Mouse (Mus musculus) midbrain, embryonic 16.5 days (tissue): ENCODE measurements around the gene Wdfy3. TPM values are rescaled to one million over a fixed set of nuclear protein-coding genes. Genes with fewer than 3 reads are reported as not detected.

ENCODE experiments used
- ATAC-seq: fragments of 200-750 bp; cut with Nextera tagmentation; 2 replicates; pipeline ENCODE4 v1.8.0; 2017; ENCODE audit warnings: moderate TSS enrichment
- H3K27ac ChIP-seq: fragments of 300-500 bp; sonication (generic); 2 replicates; pipeline ENCODE4 v1.5.1; 2014; ENCODE audit warnings: mild to moderate bottlenecking, low read length, mixed read lengths
- H3K27me3 ChIP-seq: fragments of 300-500 bp; sonication (generic); 2 replicates; pipeline ENCODE4 v1.6.1; 2014; ENCODE audit warnings: low read depth, low read length, mixed read lengths; ENCODE audit not compliant: control insufficient read depth, insufficient read depth
- H3K36me3 ChIP-seq: fragments of 300-500 bp; sonication (generic); 2 replicates; pipeline ENCODE4 v1.6.1; 2014; ENCODE audit warnings: mild to moderate bottlenecking, low read length, moderate library complexity, mixed read lengths; ENCODE audit not compliant: control insufficient read depth, insufficient read depth
- H3K4me1 ChIP-seq: fragments of 300-500 bp; sonication (generic); 2 replicates; pipeline ENCODE4 v1.6.1; 2014; ENCODE audit warnings: mild to moderate bottlenecking, low read length, mixed read lengths; ENCODE audit not compliant: control insufficient read depth, insufficient read depth
- H3K4me2 ChIP-seq: fragments of 300-500 bp; sonication (generic); 2 replicates; pipeline ENCODE4 v1.6.1; 2014; ENCODE audit warnings: mild to moderate bottlenecking, low read length, mixed read lengths
- H3K4me3 ChIP-seq: fragments of 300-500 bp; sonication (generic); 2 replicates; pipeline ENCODE4 v1.5.1; 2014; ENCODE audit warnings: low read depth, mild to moderate bottlenecking, low read length, moderate library complexity, mixed read lengths
- H3K9ac ChIP-seq: fragments of 300-500 bp; sonication (generic); 2 replicates; pipeline ENCODE4 v1.6.1; 2014; ENCODE audit warnings: low read depth, low read length, mixed read lengths
- H3K9me3 ChIP-seq: fragments of 300-500 bp; sonication (generic); replicated peaks from 2 replicates; pipeline ENCODE4 v1.6.1; 2014; ENCODE audit warnings: mild to moderate bottlenecking, low read length, mixed read lengths; ENCODE audit not compliant: control insufficient read depth, poor library complexity, severe bottlenecking
- WGBS: fragments of 180-500 bp; shearing (Covaris S2); extraction: QIAGEN DNeasy Blood & Tissue Kit; methylation state at CpG from one replicate; pipeline ENCODE4 v1.1.7; 2014; 5-methylcytosine and 5-hydroxymethylcytosine counted together
- polyA plus RNA-seq: library from polyadenylated mRNA; unstranded; fragments of >200 nt; fragmentation: Nextera tagmentation; extraction: Ambion mirVana; gene quantifications from 2 replicates; pipeline ENCODE4 v1.2.1, GENCODE M21; 2015

Wdfy3 gene
- polyA plus RNA-seq, 1 experiment from 2014 or later, result 27.0 TPM

DNA sequence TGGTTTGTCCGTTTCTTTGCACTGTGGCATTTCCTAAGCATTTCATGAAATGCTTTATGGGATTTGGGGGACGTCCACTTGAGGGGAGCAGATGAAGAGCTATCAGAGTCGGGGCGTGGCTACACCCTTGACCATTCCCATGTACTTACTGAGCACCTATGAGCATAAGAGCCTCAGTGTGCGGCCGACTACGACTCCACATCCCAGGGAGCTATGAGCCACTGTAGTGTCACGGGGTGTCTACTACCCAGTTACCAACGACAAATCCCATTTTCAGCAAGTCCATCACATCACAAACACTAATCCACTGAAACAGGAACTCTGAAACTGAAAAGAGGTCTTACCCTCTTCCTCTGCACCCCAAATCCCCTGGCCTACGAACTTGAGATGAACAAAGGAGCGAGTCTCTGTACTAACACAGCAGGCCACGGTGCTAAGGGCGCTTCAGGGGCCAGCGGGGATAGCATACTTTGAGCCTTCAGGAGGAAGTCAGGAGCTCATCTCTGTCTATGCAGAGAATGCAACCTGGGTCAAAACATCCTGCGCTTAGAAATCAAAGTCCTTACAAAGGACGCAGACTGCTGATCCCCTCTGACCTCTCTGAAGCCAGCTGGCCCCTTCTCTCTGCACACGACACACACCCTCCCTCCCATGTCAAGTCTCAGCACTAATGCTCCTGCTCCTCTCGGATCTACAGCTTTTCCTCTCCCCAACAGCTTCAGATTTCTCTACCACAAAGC is 6.5 kb downstream of the Wdfy3 start:
- Histone ChIP-seq H3K4me3 (no peak overlapping the region), H3K4me2 (no peak overlapping the region), H3K36me3 (no peaks in the 10 kb centered on the region), H3K9ac (no peak overlapping the region), H3K27me3 (no peaks in the 10 kb centered on the region), H3K4me1 (peaks cover 39% of the 10 kb centered on the region), H3K27ac (no peak overlapping the region), H3K9me3 (no peaks in the 10 kb centered on the region)
- 22% methylated on average over 18 of the region's 18 CpGs for WGBS
- no peak for ATAC-seq

DNA sequence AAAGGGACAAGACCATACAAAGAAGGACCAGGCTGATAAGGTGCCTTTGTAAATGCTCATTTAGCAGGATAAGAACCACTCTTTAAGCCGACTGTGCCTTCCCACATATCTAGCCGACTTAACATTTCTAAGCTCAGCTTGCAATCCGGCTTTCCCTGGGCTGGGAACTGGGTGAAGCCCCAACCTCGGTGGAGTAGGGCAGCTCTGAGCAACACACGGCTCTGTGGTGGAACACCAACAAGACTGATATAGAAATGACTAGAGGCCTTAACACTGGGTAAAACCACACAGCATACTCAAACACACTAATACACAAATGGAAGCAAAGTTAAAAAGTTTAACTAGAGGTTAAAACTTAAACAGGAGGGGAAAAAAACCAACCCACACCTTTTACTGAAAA is 7.9 kb downstream of the Wdfy3 start:
- Histone ChIP-seq H3K4me1 (peaks cover 26% of the 10 kb centered on the region), H3K27ac (no peak overlapping the region), H3K9me3 (no peaks in the 10 kb centered on the region), H3K27me3 (no peaks in the 10 kb centered on the region), H3K4me3 (no peak overlapping the region), H3K36me3 (no peaks in the 10 kb centered on the region), H3K4me2 (no peak overlapping the region), H3K9ac (no peak overlapping the region)
- ATAC-seq, result no peak
- 55% methylated on average over 5 of the region's 5 CpGs for WGBS

GRCm38 (mm10) chr5:102055946-102056345 is 13.8 kb downstream of the Wdfy3 start:
- peaks cover 14% of the 10 kb centered on the region for H3K4me1 ChIP-seq
- WGBS, result 49% methylated on average over 7 of the region's 7 CpGs
- no peak overlapping the region for H3K4me3 ChIP-seq
- no peaks in the 10 kb centered on the region for H3K27me3 ChIP-seq
- no peaks in the 10 kb centered on the region for H3K9me3 ChIP-seq
- no peaks in the 10 kb centered on the region for H3K36me3 ChIP-seq
- ATAC-seq, result no peak
- H3K4me2 ChIP-seq, result no peak overlapping the region
- H3K27ac ChIP-seq, result no peak overlapping the region
- H3K9ac ChIP-seq, result no peak overlapping the region

GRCm38 (mm10) chr5:102055130-102055641 is 14.5 kb downstream of the Wdfy3 start:
- Histone ChIP-seq H3K36me3 (no peaks in the 10 kb centered on the region), H3K4me2 (no peak overlapping the region), H3K4me3 (no peak overlapping the region), H3K27ac (no peak overlapping the region), H3K4me1 (peaks cover 14% of the 10 kb centered on the region), H3K9ac (no peak overlapping the region), H3K27me3 (no peaks in the 10 kb centered on the region), H3K9me3 (no peaks in the 10 kb centered on the region)
- 34% methylated on average over 3 of the region's 3 CpGs for WGBS
- no peak for ATAC-seq

GRCm38 (mm10) chr5:102054511-102055093 is 15.1 kb downstream of the Wdfy3 start:
- Histone ChIP-seq H3K9ac (no peak overlapping the region), H3K27ac (no peak overlapping the region), H3K27me3 (no peaks in the 10 kb centered on the region), H3K9me3 (no peaks in the 10 kb centered on the region), H3K4me3 (no peak overlapping the region), H3K4me2 (no peak overlapping the region), H3K4me1 (peaks cover 14% of the 10 kb centered on the region), H3K36me3 (no peaks in the 10 kb centered on the region)
- WGBS, result 79% methylated on average over 11 of the region's 11 CpGs
- ATAC-seq, result 0 out of 2 replicates have a peak, but pooled peaks have one; percentile 29

GRCm38 (mm10) chr5:102052906-102053305 is 16.8 kb downstream of the Wdfy3 start:
- H3K4me3 ChIP-seq, result no peak overlapping the region
- WGBS, result 78% methylated on average over 6 of the region's 6 CpGs
- H3K36me3 ChIP-seq, result no peaks in the 10 kb centered on the region
- no peaks in the 10 kb centered on the region for H3K9me3 ChIP-seq
- no peak for ATAC-seq
- no peak overlapping the region for H3K9ac ChIP-seq
- no peak overlapping the region for H3K4me2 ChIP-seq
- H3K27ac ChIP-seq, result no peak overlapping the region
- H3K27me3 ChIP-seq, result no peaks in the 10 kb centered on the region
- H3K4me1 ChIP-seq, result peaks cover 14% of the 10 kb centered on the region

GRCm38 (mm10) chr5:102052465-102052864 is 17.3 kb downstream of the Wdfy3 start:
- H3K9me3 ChIP-seq, result no peaks in the 10 kb centered on the region
- no peak overlapping the region for H3K27ac ChIP-seq
- H3K4me1 ChIP-seq, result peaks cover 14% of the 10 kb centered on the region
- H3K4me3 ChIP-seq, result no peak overlapping the region
- no peak overlapping the region for H3K9ac ChIP-seq
- no peaks in the 10 kb centered on the region for H3K36me3 ChIP-seq
- H3K4me2 ChIP-seq, result no peak overlapping the region
- ATAC-seq, result no peak
- 89% methylated on average over 4 of the region's 4 CpGs for WGBS
- H3K27me3 ChIP-seq, result no peaks in the 10 kb centered on the region

DNA sequence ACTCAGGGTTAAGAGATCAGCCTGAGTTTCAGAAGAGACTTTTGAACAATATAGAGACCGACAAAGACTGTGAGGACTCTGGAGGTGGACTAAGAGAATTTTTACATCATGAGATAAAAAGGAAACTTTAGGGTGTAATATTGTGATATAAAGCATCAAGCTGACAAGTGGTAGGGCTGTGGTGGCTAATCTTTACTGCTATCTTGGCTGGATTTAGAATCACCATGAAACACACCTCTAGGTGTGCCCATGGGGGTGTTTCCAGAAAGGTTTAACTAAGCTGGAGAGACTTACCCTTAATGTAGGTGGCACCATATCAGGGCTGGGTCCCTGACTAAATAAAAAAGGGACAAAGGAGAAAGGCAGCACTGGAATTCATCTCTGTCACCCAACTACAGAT is 19.0 kb downstream of the Wdfy3 start:
- H3K36me3 ChIP-seq, result no peaks in the 10 kb centered on the region
- H3K27ac ChIP-seq, result no peak overlapping the region
- no peak for ATAC-seq
- no peak overlapping the region for H3K4me2 ChIP-seq
- H3K4me3 ChIP-seq, result no peak overlapping the region
- no peak overlapping the region for H3K9ac ChIP-seq
- no peaks in the 10 kb centered on the region for H3K27me3 ChIP-seq
- peaks cover 8% of the 10 kb centered on the region for H3K4me1 ChIP-seq
- WGBS, result 96% methylated on average over 1 of the region's 1 CpGs
- H3K9me3 ChIP-seq, result no peaks in the 10 kb centered on the region

GRCm38 (mm10) chr5:102048416-102048815 is 21.3 kb downstream of the Wdfy3 start:
- ATAC-seq, result no peak
- H3K4me3 ChIP-seq, result no peak overlapping the region
- H3K36me3 ChIP-seq, result no peaks in the 10 kb centered on the region
- H3K4me1 ChIP-seq, result no peaks in the 10 kb centered on the region
- no peak overlapping the region for H3K4me2 ChIP-seq
- 97% methylated on average over 2 of the region's 2 CpGs for WGBS
- H3K27me3 ChIP-seq, result no peaks in the 10 kb centered on the region
- H3K9ac ChIP-seq, result no peak overlapping the region
- no peaks in the 10 kb centered on the region for H3K9me3 ChIP-seq
- H3K27ac ChIP-seq, result no peak overlapping the region
